Mouse (Mus musculus): ENCODE data around the gene Cacna2d3.
A peak's percentile ranks its signal among the peaks of the same experiment; 100 is the strongest.

Gene Cacna2d3

GRCm38 (mm10) chr14:29144184-29144583, 577.5 kb downstream of the Cacna2d3 start:
- no peak for DNase-seq (ENCODE audit: low spot score)

GRCm38 (mm10) chr14:29137614-29138013, 584.0 kb downstream of the Cacna2d3 start:
- no peak for DNase-seq (ENCODE audit: low spot score)

- DNase-seq (ENCODE audit: low spot score): no peak
These were observed 584.6 kb downstream of the Cacna2d3 start for GRCm38 (mm10) chr14:29137006-29137579.

GRCm38 (mm10) chr14:29134901-29135300, 586.8 kb downstream of the Cacna2d3 start:
- DNase-seq (ENCODE audit: low spot score): peak; percentile 18

GRCm38 (mm10) chr14:29130511-29130910, 591.2 kb downstream of the Cacna2d3 start:
- no peak for DNase-seq (ENCODE audit: low spot score)

GRCm38 (mm10) chr14:29123886-29124285, 597.8 kb downstream of the Cacna2d3 start:
- DNase-seq (ENCODE audit: low spot score): no peak

GRCm38 (mm10) chr14:29122749-29123148, 598.9 kb downstream of the Cacna2d3 start:
- DNase-seq (ENCODE audit: low spot score): no peak

- peak; percentile 32 for DNase-seq (ENCODE audit: low spot score)
These were observed 607.7 kb downstream of the Cacna2d3 start for GRCm38 (mm10) chr14:29113852-29114450.

- no peak for DNase-seq (ENCODE audit: low spot score)
These were observed 610.0 kb downstream of the Cacna2d3 start for GRCm38 (mm10) chr14:29111666-29112065.

- DNase-seq (ENCODE audit: low spot score): peak; percentile 80
These were observed 611.1 kb downstream of the Cacna2d3 start for GRCm38 (mm10) chr14:29110351-29111091.

GRCm38 (mm10) chr14:29107464-29107863, 614.2 kb downstream of the Cacna2d3 start:
- DNase-seq (ENCODE audit: low spot score): no peak

- no peak for DNase-seq (ENCODE audit: low spot score)
These were observed 623.9 kb downstream of the Cacna2d3 start for GRCm38 (mm10) chr14:29097776-29098175.

GRCm38 (mm10) chr14:29095431-29095830, 626.2 kb downstream of the Cacna2d3 start:
- no peak for DNase-seq (ENCODE audit: low spot score)

- DNase-seq (ENCODE audit: low spot score): peak; percentile 91
These were observed 631.6 kb downstream of the Cacna2d3 start for GRCm38 (mm10) chr14:29090074-29090473.

- peak; percentile 49 for DNase-seq (ENCODE audit: low spot score)
These were observed 635.1 kb downstream of the Cacna2d3 start for GRCm38 (mm10) chr14:29086528-29086927.

- no peak for DNase-seq (ENCODE audit: low spot score)
These were observed 636.0 kb downstream of the Cacna2d3 start for GRCm38 (mm10) chr14:29085493-29086159.

- DNase-seq (ENCODE audit: low spot score): no peak
These were observed 639.5 kb downstream of the Cacna2d3 start for GRCm38 (mm10) chr14:29082171-29082570.

- DNase-seq (ENCODE audit: low spot score): no peak
These were observed 641.0 kb downstream of the Cacna2d3 start for GRCm38 (mm10) chr14:29080630-29081029.

- DNase-seq (ENCODE audit: low spot score): no peak
These were observed 641.4 kb downstream of the Cacna2d3 start for GRCm38 (mm10) chr14:29080228-29080627.

- DNase-seq (ENCODE audit: low spot score): no peak
These were observed 644.2 kb downstream of the Cacna2d3 start for GRCm38 (mm10) chr14:29077418-29077817.

- DNase-seq (ENCODE audit: low spot score): no peak
These were observed 647.9 kb downstream of the Cacna2d3 start for GRCm38 (mm10) chr14:29073747-29074146.

- no peak for DNase-seq (ENCODE audit: low spot score)
These were observed 659.0 kb downstream of the Cacna2d3 start for GRCm38 (mm10) chr14:29062676-29063075.

GRCm38 (mm10) chr14:29061491-29061890, 660.2 kb downstream of the Cacna2d3 start:
- DNase-seq (ENCODE audit: low spot score): no peak
